Mouse (Mus musculus) hindbrain, embryonic 13.5 days (tissue): ENCODE data around the gene Mlx. TPM values are rescaled to one million over a fixed set of nuclear protein-coding genes. Genes with fewer than 3 reads are reported as not detected.

Experiments used
- ATAC-seq: fragments of 200-750 bp; cut with Nextera tagmentation; 2 replicates; pipeline ENCODE4 v1.8.0; 2017; ENCODE audit warnings: moderate TSS enrichment; ENCODE audit not compliant: low FRiP score
- H3K27ac ChIP-seq: fragments of 300-500 bp; sonication (generic); 2 replicates; pipeline ENCODE4 v1.5.1; 2015; ENCODE audit warnings: inconsistent platforms, mild to moderate bottlenecking, moderate library complexity
- H3K27me3 ChIP-seq: fragments of 300-500 bp; sonication (generic); 2 replicates; pipeline ENCODE4 v1.6.1; 2015; ENCODE audit warnings: mild to moderate bottlenecking, inconsistent platforms
- H3K36me3 ChIP-seq: fragments of 300-500 bp; sonication (generic); 2 replicates; pipeline ENCODE4 v1.6.1; 2015; ENCODE audit warnings: mild to moderate bottlenecking, inconsistent platforms
- H3K4me1 ChIP-seq: fragments of 300-500 bp; sonication (generic); replicated peaks from 2 replicates; pipeline ENCODE4 v1.6.1; 2015; ENCODE audit warnings: inconsistent platforms
- H3K4me2 ChIP-seq: fragments of 300-500 bp; sonication (generic); 2 replicates; pipeline ENCODE4 v1.6.1; 2015; ENCODE audit warnings: inconsistent platforms, mild to moderate bottlenecking, moderate library complexity
- H3K4me3 ChIP-seq: fragments of 300-500 bp; sonication (generic); 2 replicates; pipeline ENCODE4 v1.5.1; 2015; ENCODE audit warnings: mild to moderate bottlenecking, inconsistent platforms
- H3K9ac ChIP-seq: fragments of 300-500 bp; sonication (generic); 2 replicates; pipeline ENCODE4 v1.6.1; 2015; ENCODE audit warnings: mild to moderate bottlenecking, inconsistent platforms
- H3K9me3 ChIP-seq: fragments of 300-500 bp; sonication (generic); 2 replicates; pipeline ENCODE4 v1.6.1; 2016; ENCODE audit warnings: inconsistent platforms
- WGBS: fragments of 180-500 bp; shearing (Covaris S2); methylation state at CpG from one replicate; pipeline ENCODE4 v1.1.7; 2015; 5-methylcytosine and 5-hydroxymethylcytosine counted together
- polyA plus RNA-seq: library from polyadenylated mRNA; unstranded; fragments of >200 nt; fragmentation: Nextera tagmentation; extraction: Ambion mirVana; gene quantifications from 2 replicates; pipeline ENCODE4 v1.2.1, GENCODE M21; 2015

Mlx gene
- polyA plus RNA-seq, 1 experiment from 2014 or later: 91.0 TPM

GRCm38 (mm10) chr11:101069391-101070188 lies 17.5 kb upstream of the Mlx start, which contains the start of gene Naglu:
TSS of gene Naglu (plus strand) at chr11:101070012.
- peak within 1 kb of the TSS; percentile 81 for H3K4me3 ChIP-seq
- peak; percentile 90 for ATAC-seq
- 4% methylated on average over 35 of the region's 35 CpGs for WGBS

DNA sequence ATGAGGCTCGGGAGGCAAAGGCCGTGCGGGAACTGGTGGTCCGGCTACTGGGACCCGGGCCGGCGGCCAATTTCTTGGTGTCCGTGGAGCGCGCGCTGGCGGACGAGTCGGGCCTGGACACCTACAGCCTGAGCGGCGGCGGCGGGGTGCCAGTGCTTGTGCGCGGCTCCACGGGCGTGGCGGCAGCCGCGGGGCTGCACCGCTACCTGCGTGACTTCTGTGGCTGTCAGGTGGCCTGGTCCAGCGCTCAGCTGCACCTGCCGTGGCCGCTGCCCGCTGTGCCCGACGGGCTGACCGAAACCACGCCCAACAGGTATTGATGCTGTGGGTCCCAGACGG lies 16.9 kb upstream of the Mlx start:
- H3K27me3 ChIP-seq: 0 out of 2 replicates have a peak, but pooled peaks cover 12% of the 10 kb centered on the region
- peak overlapping the region; percentile 95 for H3K4me2 ChIP-seq
- under 1% methylated on average over 35 of the region's 36 CpGs for WGBS
- no peaks in the 10 kb centered on the region for H3K9me3 ChIP-seq
- H3K4me1 ChIP-seq: peaks cover 29% of the 10 kb centered on the region
- ATAC-seq: peak; percentile 75
- peak overlapping the region; percentile 81 for H3K4me3 ChIP-seq
- H3K9ac ChIP-seq: peak overlapping the region; percentile 92
- H3K36me3 ChIP-seq: no peaks in the 10 kb centered on the region
- H3K27ac ChIP-seq: peak overlapping the region; percentile 83

More at GRCm38 (mm10) chr11:101069391-101070188, 17.5 kb upstream of the Mlx start, which contains the start of gene Naglu:
- H3K27me3 ChIP-seq: 0 out of 2 replicates have a peak, but pooled peaks cover 12% of the 10 kb centered on the region
- H3K4me1 ChIP-seq: peaks cover 29% of the 10 kb centered on the region
- H3K27ac ChIP-seq: peak within 1 kb of the TSS; percentile 83
- no peaks in the 10 kb centered on the region for H3K36me3 ChIP-seq
- H3K4me2 ChIP-seq: peak within 1 kb of the TSS; percentile 95
- H3K9ac ChIP-seq: peak within 1 kb of the TSS; percentile 92
- no peaks in the 10 kb centered on the region for H3K9me3 ChIP-seq

DNA sequence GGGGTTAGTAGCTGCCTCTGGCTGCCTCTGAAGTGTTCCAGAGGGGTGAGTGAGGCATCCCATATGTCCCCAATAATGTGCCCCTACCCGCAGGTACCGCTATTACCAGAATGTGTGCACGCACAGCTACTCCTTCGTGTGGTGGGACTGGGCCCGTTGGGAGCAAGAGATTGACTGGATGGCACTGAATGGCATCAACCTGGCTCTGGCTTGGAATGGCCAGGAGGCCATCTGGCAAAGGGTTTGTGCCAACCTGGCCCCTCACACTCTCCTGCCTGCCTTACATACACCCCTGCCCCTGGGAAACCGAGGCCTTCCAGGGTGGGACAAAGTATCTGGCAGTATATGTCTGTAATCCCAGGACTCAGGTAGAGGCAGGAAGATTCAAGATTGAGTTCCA lies 16.1 kb upstream of the Mlx start:
- Histone ChIP-seq H3K4me3 (peak overlapping the region; percentile 81), H3K4me2 (peak overlapping the region; percentile 95), H3K9me3 (no peaks in the 10 kb centered on the region), H3K27me3 (peaks cover 14% of the 10 kb centered on the region; the same call in 1 of the 2 replicates), H3K4me1 (peaks cover 29% of the 10 kb centered on the region), H3K27ac (no peak overlapping the region), H3K9ac (peak overlapping the region; percentile 92), H3K36me3 (no peaks in the 10 kb centered on the region)
- 68% methylated on average over 6 of the region's 6 CpGs for WGBS
- ATAC-seq: no peak

- no peak for ATAC-seq
- Histone ChIP-seq H3K4me1 (peaks cover 22% of the 10 kb centered on the region), H3K4me3 (no peak overlapping the region), H3K9me3 (no peaks in the 10 kb centered on the region), H3K4me2 (no peak overlapping the region), H3K36me3 (peaks cover 7% of the 10 kb centered on the region; the same call in 1 of the 2 replicates), H3K9ac (no peak overlapping the region), H3K27me3 (peaks cover 24% of the 10 kb centered on the region), H3K27ac (no peak overlapping the region)
- 72% methylated on average over 14 of the region's 14 CpGs for WGBS
Observed at GRCm38 (mm10) chr11:101071810-101072428, 15.2 kb upstream of the Mlx start.

GRCm38 (mm10) chr11:101078121-101078520 lies 9.0 kb upstream of the Mlx start, which contains the start of gene Hsd17b1:
TSS of gene Hsd17b1 (plus strand) at chr11:101078411.
- Histone ChIP-seq H3K27me3 (peaks cover 55% of the 10 kb centered on the region), H3K9ac (no peak within 1 kb of the TSS), H3K9me3 (no peaks in the 10 kb centered on the region), H3K27ac (no peak within 1 kb of the TSS), H3K4me3 (peak within 1 kb of the TSS; percentile 15; the same call in 1 of the 2 replicates), H3K4me1 (peaks cover 17% of the 10 kb centered on the region), H3K4me2 (no peak within 1 kb of the TSS), H3K36me3 (peaks cover 9% of the 10 kb centered on the region; the same call in 1 of the 2 replicates)
- 70% methylated on average over 9 of the region's 9 CpGs for WGBS
- no peak for ATAC-seq

GRCm38 (mm10) chr11:101079746-101080145 lies 7.3 kb upstream of the Mlx start:
- no peak overlapping the region; the same call in 1 of the 2 replicates for H3K4me2 ChIP-seq

GRCm38 (mm10) chr11:101080421-101080820 lies 6.7 kb upstream of the Mlx start:
- Histone ChIP-seq H3K9ac (no peak overlapping the region), H3K4me2 (no peak overlapping the region), H3K27ac (no peak overlapping the region), H3K9me3 (no peaks in the 10 kb centered on the region), H3K4me1 (peaks cover 29% of the 10 kb centered on the region), H3K36me3 (peaks cover 9% of the 10 kb centered on the region), H3K27me3 (peaks cover 55% of the 10 kb centered on the region), H3K4me3 (no peak overlapping the region)
- ATAC-seq: no peak
- WGBS: 68% methylated on average over 5 of the region's 5 CpGs

More at GRCm38 (mm10) chr11:101079746-101080145, 7.3 kb upstream of the Mlx start:
- Histone ChIP-seq H3K9ac (peak overlapping the region; percentile 29; the same call in 1 of the 2 replicates), H3K27me3 (peaks cover 55% of the 10 kb centered on the region), H3K9me3 (no peaks in the 10 kb centered on the region), H3K27ac (no peak overlapping the region), H3K4me1 (peaks cover 29% of the 10 kb centered on the region), H3K4me3 (peak overlapping the region; percentile 15; the same call in 1 of the 2 replicates), H3K36me3 (peaks cover 9% of the 10 kb centered on the region)
- 6% methylated on average over 27 of the region's 27 CpGs for WGBS
- ATAC-seq: no peak

DNA sequence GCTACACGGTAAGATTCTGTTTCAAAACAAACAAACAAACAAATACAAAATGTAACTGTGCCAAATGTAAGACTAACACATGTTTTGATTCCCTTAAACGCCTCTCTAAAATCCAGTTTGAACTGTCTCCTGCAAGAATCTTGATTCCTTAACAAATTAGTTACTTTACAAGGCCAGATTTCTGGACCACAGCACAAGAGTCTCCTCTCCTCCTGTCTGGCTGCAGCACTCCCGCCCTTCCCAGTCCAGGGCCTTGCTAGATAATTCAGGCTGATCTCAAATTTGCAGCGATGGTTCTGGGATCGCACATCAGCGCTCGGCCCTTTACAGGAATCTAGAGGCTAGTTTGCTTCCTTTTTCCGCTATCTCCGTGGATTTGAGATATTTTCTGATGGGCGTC lies 5.4 kb upstream of the Mlx start:
- Histone ChIP-seq H3K9ac (peak overlapping the region; percentile 91), H3K36me3 (peaks cover 12% of the 10 kb centered on the region), H3K27me3 (peaks cover 46% of the 10 kb centered on the region), H3K27ac (peak overlapping the region; percentile 92), H3K9me3 (no peaks in the 10 kb centered on the region), H3K4me1 (peaks cover 39% of the 10 kb centered on the region), H3K4me3 (peak overlapping the region; percentile 70), H3K4me2 (peak overlapping the region; percentile 100)
- WGBS: 5% methylated on average over 10 of the region's 10 CpGs
- no peak for ATAC-seq

DNA sequence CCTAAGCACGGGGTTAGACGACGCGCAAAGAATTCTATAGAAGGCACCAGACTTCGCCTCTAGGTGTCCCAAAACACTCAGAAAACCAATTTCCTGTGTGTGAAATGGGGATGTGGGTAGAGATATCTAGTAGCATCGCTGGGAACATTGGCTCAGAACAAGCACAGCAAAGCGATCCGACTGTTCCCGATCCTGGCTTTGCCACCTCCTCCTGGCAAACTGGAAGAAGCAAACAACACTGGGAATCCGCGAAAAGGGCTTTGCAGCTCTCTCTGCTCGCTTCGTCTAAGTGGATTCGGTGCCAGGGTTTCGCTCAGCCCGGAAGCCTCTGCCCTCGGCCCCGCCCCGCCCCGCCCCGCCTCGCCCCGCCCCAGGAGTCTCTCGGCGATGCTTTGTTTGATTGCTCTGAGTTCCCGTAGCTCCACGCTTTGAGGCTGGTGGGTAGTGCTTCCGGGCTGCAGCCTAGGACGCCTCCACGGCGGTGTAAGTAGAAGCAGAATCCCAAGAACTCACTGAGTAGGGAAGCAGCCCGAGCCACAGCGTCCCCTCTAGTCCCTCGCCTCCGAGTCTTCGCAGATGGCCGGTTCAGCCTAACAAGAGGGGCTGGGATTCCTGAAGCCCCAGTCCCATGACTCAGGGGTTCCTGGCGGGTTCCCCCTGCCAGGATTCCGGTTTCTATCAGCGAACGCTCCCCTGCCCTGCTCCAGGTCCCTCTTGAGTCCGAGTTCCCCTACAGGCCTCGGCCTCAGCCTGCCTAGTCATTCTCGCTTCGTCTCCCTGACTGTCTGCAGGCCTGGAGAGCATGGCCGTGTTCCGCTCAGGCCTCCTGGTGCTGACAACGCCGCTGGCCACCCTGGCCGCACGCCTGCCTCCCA lies 4.6 kb upstream of the Mlx start, which contains the start of gene Coasy:
Gene Coasy, plus strand, starts transcription at position 358 of the 875 bp plus-strand sequence.
- Histone ChIP-seq H3K27me3 (peaks cover 38% of the 10 kb centered on the region), H3K9ac (peak within 1 kb of the TSS; percentile 91), H3K36me3 (peaks cover 7% of the 10 kb centered on the region), H3K27ac (peak within 1 kb of the TSS; percentile 92), H3K4me3 (peak within 1 kb of the TSS; percentile 70), H3K4me2 (peak within 1 kb of the TSS; percentile 100), H3K9me3 (no peaks in the 10 kb centered on the region), H3K4me1 (peaks cover 41% of the 10 kb centered on the region)
- ATAC-seq: peak; percentile 92
- under 1% methylated on average over 51 of the region's 51 CpGs for WGBS

GRCm38 (mm10) chr11:101083083-101083697 lies 3.9 kb upstream of the Mlx start:
- Histone ChIP-seq H3K9me3 (no peaks in the 10 kb centered on the region), H3K4me3 (peak overlapping the region; percentile 70), H3K9ac (peak overlapping the region; percentile 91), H3K4me1 (peaks cover 49% of the 10 kb centered on the region), H3K27ac (peak overlapping the region; percentile 92), H3K36me3 (peaks cover 7% of the 10 kb centered on the region), H3K4me2 (peak overlapping the region; percentile 100), H3K27me3 (peaks cover 31% of the 10 kb centered on the region)
- WGBS: 33% methylated on average over 19 of the region's 19 CpGs
- ATAC-seq: no peak; the same call in 1 of the 2 replicates

GRCm38 (mm10) chr11:101084246-101084645 lies 2.8 kb upstream of the Mlx start:
- WGBS: 86% methylated on average over 14 of the region's 14 CpGs

More at GRCm38 (mm10) chr11:101084246-101084645, 2.8 kb upstream of the Mlx start:
- Histone ChIP-seq H3K4me1 (peaks cover 55% of the 10 kb centered on the region), H3K36me3 (peaks cover 17% of the 10 kb centered on the region), H3K27me3 (peaks cover 20% of the 10 kb centered on the region), H3K9me3 (no peaks in the 10 kb centered on the region), H3K4me2 (no peak overlapping the region), H3K9ac (no peak overlapping the region; the same call in 1 of the 2 replicates), H3K27ac (no peak overlapping the region), H3K4me3 (no peak overlapping the region)
- no peak for ATAC-seq
